Mouse (Mus musculus): ENCODE measurements at regions not wholly inside any gene's neighbourhood (a gene's known extent, or its start where the extent isn't known, plus 50 kb on each side); places are given as distances from the start of the nearest gene placed in this dataset.

DNA sequence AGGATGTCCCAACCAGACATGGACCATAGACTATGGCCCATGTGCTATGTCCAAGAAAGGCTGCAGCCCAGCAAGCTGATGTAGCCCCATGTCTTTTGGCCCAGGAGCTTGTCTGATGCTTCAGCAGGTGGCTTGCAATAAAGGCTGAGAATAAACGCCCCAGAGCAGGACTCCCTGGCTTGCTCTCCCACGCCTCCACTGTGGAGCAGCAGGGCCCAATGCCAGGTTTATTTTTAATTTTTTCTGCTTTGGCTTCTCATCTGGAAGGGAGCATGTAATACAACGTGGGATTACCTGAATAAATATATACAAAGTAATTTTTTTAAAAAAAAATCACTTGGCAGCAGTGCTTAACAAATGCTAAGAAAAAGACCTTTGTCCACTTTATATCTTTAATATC lies 125.7 kb downstream of the Ccdc71l start:
- Histone ChIP-seq H3K4me3 (no peak overlapping the region), H3K9ac (no peak overlapping the region), H3K9me3 (no peaks in the 10 kb centered on the region), H3K4me1 (no peaks in the 10 kb centered on the region), H3K27ac (no peak overlapping the region), H3K4me2 (no peak overlapping the region), H3K36me3 (no peaks in the 10 kb centered on the region), H3K27me3 (no peaks in the 10 kb centered on the region)
- ATAC-seq (ENCODE audit: insufficient number of reproducible peaks, insufficient read depth, low FRiP score, low TSS enrichment, low read depth) = no peak
- 70% methylated on average over 3 of the region's 3 CpGs for WGBS

DNA sequence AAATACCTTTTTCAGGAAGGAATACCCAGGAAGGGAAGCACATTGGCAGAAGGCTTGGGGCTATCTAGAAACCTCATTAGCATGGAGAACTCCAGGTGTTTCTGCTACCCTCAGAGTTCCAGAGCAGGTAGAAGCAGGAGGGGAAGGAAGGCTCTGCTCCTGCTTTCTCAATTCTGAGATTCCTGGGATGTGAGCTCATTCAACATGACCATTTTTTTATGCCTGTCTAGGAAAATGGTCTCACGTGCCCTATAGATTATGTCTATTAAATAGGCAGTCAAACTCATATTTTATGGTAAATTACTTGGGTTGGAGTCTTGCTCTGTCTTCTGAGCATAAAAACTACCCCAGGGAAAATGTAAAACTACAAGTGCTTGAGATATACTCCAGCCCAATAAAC lies 130.2 kb downstream of the Ccdc71l start:
- 56% methylated on average over 1 of the region's 1 CpGs for WGBS
- H3K4me2 ChIP-seq = no peak overlapping the region
- H3K27ac ChIP-seq = no peak overlapping the region
- H3K36me3 ChIP-seq = no peaks in the 10 kb centered on the region
- H3K4me1 ChIP-seq = no peaks in the 10 kb centered on the region
- no peak overlapping the region for H3K4me3 ChIP-seq
- H3K9me3 ChIP-seq = no peaks in the 10 kb centered on the region
- H3K27me3 ChIP-seq = no peaks in the 10 kb centered on the region
- ATAC-seq (ENCODE audit: insufficient number of reproducible peaks, insufficient read depth, low FRiP score, low TSS enrichment, low read depth) = no peak
- H3K9ac ChIP-seq = no peak overlapping the region

DNA sequence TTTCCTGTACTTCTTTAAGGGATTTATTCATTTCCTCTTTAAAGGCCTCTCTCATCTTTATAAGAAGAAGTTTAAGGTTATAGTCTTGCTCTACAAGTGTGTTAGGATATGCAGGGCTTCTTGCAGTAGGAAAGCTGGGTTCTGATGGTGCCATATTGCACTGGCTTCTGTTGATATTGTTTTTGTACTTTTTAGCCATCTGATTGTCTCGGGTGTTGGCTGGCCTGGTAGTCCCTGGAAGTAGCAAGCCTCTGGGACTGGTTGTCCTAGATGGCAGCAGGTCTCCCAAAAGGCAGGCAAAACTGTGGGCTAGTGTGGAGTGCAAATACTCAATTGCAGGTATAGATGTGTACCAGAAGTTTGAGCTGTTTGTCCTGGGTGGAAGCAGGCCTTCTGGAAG lies 147.1 kb downstream of the Ccdc71l start:
- Histone ChIP-seq H3K4me1 (no peaks in the 10 kb centered on the region), H3K9me3 (no peaks in the 10 kb centered on the region), H3K9ac (no peak overlapping the region), H3K4me2 (no peak overlapping the region), H3K27me3 (no peaks in the 10 kb centered on the region), H3K4me3 (no peak overlapping the region), H3K36me3 (no peaks in the 10 kb centered on the region), H3K27ac (no peak overlapping the region)
- ATAC-seq (ENCODE audit: insufficient number of reproducible peaks, insufficient read depth, low FRiP score, low TSS enrichment, low read depth) = no peak
- WGBS = 58% methylated on average over 1 of the region's 1 CpGs

DNA sequence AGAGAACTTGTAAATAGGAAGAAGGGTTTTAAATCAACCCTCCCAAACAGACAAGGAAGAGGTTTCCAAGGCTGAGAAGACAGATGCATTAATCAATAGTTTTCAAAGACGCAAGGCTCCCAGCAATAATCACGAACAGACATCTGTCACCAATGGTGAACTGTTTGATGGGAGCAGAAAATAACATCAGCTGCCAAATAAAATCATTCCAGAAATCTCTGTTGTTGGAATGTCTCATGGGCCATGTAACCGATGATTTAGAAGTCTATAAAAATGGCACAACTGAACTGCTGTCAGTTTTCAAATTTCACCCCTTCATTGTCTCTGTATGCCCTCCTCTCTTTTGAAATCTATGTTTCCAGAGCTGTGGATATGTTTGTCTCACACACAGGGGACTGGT lies 152.7 kb downstream of the Ccdc71l start:
- Histone ChIP-seq H3K4me1 (no peaks in the 10 kb centered on the region), H3K36me3 (no peaks in the 10 kb centered on the region), H3K9me3 (no peaks in the 10 kb centered on the region), H3K4me3 (no peak overlapping the region), H3K9ac (no peak overlapping the region), H3K27ac (no peak overlapping the region), H3K27me3 (no peaks in the 10 kb centered on the region), H3K4me2 (no peak overlapping the region)
- whole genome bisulfite sequencing = 64% methylated on average over 3 of the region's 3 CpGs
- no peak for ATAC-seq (ENCODE audit: insufficient number of reproducible peaks, insufficient read depth, low FRiP score, low TSS enrichment, low read depth)

DNA sequence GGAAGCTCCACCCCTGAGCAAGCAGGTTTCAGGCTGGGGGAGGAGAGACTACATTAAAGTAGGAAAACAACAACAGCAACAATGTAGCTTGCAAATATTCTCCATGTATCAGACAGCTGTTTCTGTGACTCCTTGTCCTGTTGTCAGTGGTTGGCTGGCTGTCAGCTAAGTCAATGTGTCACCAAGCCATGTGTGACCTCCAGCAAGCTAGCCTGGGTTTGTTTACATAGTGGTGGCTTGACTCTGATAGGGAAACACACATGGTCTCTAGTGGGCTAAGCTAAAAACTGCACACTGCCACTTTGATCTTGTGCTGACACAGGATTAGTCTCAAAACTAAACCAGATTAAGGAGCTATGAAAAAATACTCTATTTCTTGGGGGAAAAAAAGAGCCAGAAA lies 155.1 kb downstream of the Ccdc71l start:
- Histone ChIP-seq H3K4me3 (no peak overlapping the region), H3K4me1 (no peaks in the 10 kb centered on the region), H3K4me2 (no peak overlapping the region), H3K9ac (no peak overlapping the region), H3K36me3 (no peaks in the 10 kb centered on the region), H3K27ac (no peak overlapping the region), H3K9me3 (no peaks in the 10 kb centered on the region), H3K27me3 (no peaks in the 10 kb centered on the region)
- ATAC-seq (ENCODE audit: insufficient number of reproducible peaks, insufficient read depth, low FRiP score, low TSS enrichment, low read depth) = no peak

DNA sequence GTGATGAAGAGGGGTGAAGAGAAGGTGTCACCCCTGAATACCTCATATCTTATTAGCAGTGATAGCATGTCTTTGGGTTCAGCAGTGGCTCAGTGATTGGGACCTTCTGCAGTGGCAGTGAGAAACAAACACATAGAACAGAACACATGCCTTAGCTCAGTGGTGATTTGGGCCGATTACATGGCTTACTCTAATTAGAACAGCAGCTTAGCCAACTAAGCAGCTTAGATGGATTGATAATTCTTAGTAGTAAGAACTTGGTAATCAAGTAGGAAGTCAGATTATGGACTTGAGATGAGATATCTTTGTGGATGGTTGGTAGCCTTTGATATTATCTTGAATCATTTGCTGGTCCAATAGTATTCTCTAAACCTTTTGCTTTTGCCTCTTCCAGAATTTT lies 167.0 kb downstream of the Ccdc71l start:
- no peak for ATAC-seq (ENCODE audit: insufficient number of reproducible peaks, insufficient read depth, low FRiP score, low TSS enrichment, low read depth)
- 74% methylated on average over 1 of the region's 1 CpGs for WGBS

DNA sequence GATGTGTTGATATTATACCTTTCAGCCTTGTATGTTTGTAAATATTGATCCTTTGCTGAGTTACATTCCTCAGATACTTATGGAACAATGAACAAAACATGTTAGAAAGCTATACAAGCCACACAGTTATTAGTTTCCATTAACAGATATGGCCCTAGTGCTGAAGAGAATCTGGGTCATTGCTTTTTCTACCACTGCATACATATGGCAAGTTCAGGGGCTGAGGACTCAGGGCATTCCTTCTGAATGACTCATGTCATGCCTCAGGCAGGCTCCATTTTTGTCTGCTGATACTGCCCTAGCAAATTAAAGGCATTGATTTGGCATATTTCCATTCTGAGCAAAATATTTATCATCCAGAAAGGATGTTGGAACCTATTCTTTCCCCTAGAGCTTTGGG lies 167.9 kb downstream of the Ccdc71l start:
- Histone ChIP-seq H3K4me3 (no peak overlapping the region), H3K36me3 (no peaks in the 10 kb centered on the region), H3K4me1 (no peaks in the 10 kb centered on the region), H3K4me2 (no peak overlapping the region), H3K27ac (no peak overlapping the region), H3K27me3 (no peaks in the 10 kb centered on the region), H3K9me3 (peaks cover 5% of the 10 kb centered on the region), H3K9ac (no peak overlapping the region)
- no peak for ATAC-seq (ENCODE audit: insufficient number of reproducible peaks, insufficient read depth, low FRiP score, low TSS enrichment, low read depth)

More for the DNA sequence above, 167.0 kb downstream of the Ccdc71l start:
- peaks cover 5% of the 10 kb centered on the region for H3K9me3 ChIP-seq
- H3K4me1 ChIP-seq = no peaks in the 10 kb centered on the region
- no peaks in the 10 kb centered on the region for H3K36me3 ChIP-seq
- H3K4me3 ChIP-seq = no peak overlapping the region
- no peak overlapping the region for H3K9ac ChIP-seq
- no peaks in the 10 kb centered on the region for H3K27me3 ChIP-seq
- H3K27ac ChIP-seq = no peak overlapping the region
- no peak overlapping the region for H3K4me2 ChIP-seq

DNA sequence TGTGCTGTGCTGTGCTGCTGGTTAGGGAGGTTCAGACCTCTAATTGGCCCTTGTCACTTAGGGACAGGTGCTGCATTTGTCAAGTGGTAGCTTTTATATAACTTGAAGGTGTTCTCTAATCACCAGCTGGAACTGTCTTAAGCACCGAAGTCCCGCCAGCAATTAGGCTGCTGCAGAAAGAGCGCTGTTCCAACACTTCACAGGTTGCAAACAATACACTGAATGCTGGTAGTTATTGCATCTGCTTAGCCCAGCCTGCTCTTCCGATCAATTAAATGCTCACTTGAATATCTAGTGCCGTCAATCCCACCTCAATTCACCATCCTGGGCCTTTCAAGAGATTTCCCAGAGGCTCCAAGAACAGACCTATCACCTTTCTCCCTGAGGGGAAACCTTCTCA lies 175.3 kb downstream of the Ccdc71l start:
- Histone ChIP-seq H3K27ac (no peak overlapping the region), H3K36me3 (no peaks in the 10 kb centered on the region), H3K4me2 (no peak overlapping the region), H3K4me3 (no peak overlapping the region), H3K9ac (no peak overlapping the region), H3K27me3 (no peaks in the 10 kb centered on the region), H3K4me1 (no peaks in the 10 kb centered on the region), H3K9me3 (no peaks in the 10 kb centered on the region)
- 67% methylated on average over 5 of the region's 5 CpGs for WGBS
- no peak for ATAC-seq (ENCODE audit: insufficient number of reproducible peaks, insufficient read depth, low FRiP score, low TSS enrichment, low read depth)

DNA sequence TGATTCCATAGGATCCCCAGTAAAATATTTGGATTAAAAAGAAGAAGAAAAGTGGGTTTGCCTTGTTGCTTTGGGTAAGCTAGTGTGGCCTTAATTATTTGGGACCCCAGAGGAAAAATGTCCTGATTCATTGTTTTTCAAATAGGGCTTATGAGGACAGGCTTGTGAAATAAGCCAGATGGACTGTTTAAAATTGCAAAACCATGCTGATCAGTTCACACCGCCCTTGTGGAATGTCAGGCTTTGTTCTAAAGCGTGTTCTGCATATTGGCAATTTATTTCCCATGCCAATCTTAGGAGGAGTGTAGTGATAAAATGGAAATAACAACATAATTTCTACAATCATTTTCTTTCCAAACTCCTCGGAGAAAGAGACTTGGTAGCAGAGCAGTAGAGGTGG lies 189.3 kb downstream of the Ccdc71l start:
- no peak overlapping the region for H3K4me3 ChIP-seq
- no peak for ATAC-seq (ENCODE audit: insufficient number of reproducible peaks, insufficient read depth, low FRiP score, low TSS enrichment, low read depth)
- 71% methylated on average over 3 of the region's 3 CpGs for WGBS

DNA sequence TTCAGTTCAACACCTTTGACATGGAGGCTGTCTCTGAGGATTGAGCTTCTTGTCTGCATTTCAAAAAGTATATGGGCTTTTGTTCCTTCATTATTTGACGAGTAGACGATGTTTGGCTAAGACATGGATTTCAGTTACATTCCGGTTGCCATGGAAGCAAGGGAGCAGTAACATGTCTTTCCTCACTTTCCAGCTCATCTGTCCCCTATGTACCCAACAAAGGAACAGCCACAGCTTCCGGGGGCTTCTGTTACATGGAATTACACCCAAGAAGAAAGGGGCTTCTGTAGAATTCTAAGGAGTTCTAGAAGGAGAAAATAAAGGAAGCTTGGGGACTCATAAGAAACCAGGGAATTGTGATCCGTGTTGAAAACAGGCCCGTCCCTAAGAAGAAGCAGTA lies 202.8 kb downstream of the Ccdc71l start:
- no peaks in the 10 kb centered on the region for H3K27me3 ChIP-seq

More for the DNA sequence above, 189.3 kb downstream of the Ccdc71l start:
- Histone ChIP-seq H3K36me3 (no peaks in the 10 kb centered on the region), H3K9me3 (no peaks in the 10 kb centered on the region), H3K4me2 (no peak overlapping the region), H3K4me1 (no peaks in the 10 kb centered on the region), H3K27ac (no peak overlapping the region), H3K27me3 (no peaks in the 10 kb centered on the region), H3K9ac (no peak overlapping the region)

DNA sequence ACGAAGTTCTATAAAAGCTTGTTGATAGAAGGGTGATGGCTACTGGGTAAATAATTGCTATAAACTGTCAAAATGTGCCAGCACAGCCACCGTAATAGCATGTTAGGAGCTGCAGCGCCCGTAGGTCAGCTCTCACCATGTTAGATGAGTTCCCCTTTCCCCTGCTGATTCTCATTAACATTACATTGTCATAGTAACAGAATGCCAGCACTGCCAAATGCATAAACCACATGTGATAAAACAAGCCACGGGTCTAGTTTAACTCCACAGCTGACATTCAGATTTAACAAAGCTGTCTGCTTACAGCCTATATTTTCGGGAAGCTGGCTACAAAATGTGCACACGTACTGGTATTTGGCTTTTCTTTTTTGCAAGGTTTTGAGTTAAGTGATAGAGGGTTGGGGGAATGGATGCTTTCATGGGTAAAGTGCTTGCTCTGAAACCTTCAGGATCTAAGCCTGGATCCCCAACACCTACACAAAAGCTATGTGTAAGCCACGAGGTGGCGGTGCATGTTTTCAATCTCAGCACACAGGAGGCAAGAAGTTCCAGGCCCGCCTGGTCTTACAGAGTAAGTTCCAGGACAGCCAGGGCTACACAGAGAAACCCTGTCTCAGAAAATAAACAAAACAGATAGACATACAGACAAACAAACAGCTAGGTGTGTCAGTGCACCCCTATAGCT lies 217.1 kb upstream of the Nampt start:
- no peaks in the 10 kb centered on the region for H3K36me3 ChIP-seq
- H3K27ac ChIP-seq = no peak overlapping the region
- 0 out of 2 replicates have a peak, but pooled peaks cover 3% of the 10 kb centered on the region for H3K4me1 ChIP-seq
- no peak overlapping the region for H3K9ac ChIP-seq
- no peaks in the 10 kb centered on the region for H3K27me3 ChIP-seq
- H3K9me3 ChIP-seq = no peaks in the 10 kb centered on the region; the same call in 1 of the 2 replicates
- ATAC-seq (ENCODE audit: insufficient number of reproducible peaks, insufficient read depth, low FRiP score, low TSS enrichment, low read depth) = no peak
- H3K4me3 ChIP-seq = no peak overlapping the region
- 56% methylated on average over 10 of the region's 10 CpGs for WGBS
- no peak overlapping the region for H3K4me2 ChIP-seq

More for the DNA sequence above, 202.8 kb downstream of the Ccdc71l start:
- H3K4me2 ChIP-seq = no peak overlapping the region
- no peak overlapping the region for H3K27ac ChIP-seq
- WGBS = 85% methylated on average over 6 of the region's 6 CpGs
- H3K9ac ChIP-seq = no peak overlapping the region
- no peaks in the 10 kb centered on the region for H3K36me3 ChIP-seq
- ATAC-seq (ENCODE audit: insufficient number of reproducible peaks, insufficient read depth, low FRiP score, low TSS enrichment, low read depth) = no peak
- no peaks in the 10 kb centered on the region for H3K4me1 ChIP-seq
- H3K4me3 ChIP-seq = no peak overlapping the region
- no peaks in the 10 kb centered on the region for H3K9me3 ChIP-seq

DNA sequence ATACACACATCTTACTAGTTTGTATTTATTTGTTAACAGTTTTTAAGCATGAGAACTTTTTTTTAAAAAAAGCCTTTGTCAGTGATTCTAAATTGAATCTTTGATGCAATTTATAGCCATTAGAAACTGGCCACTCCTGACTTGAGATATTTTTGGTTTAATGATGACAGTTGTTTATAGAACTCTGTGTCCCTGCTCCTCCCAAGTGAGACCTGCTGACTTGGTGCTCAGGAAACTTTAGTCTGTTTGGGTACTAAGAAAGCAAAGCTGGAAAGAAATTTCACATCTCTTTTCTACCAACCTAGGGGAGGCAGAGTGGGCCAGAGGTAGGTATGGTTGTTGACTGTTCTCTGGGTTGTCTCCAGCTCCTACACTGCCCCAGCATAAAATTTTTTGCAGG lies 214.0 kb upstream of the Nampt start:
- Histone ChIP-seq H3K36me3 (no peaks in the 10 kb centered on the region), H3K4me3 (no peak overlapping the region), H3K27me3 (no peaks in the 10 kb centered on the region), H3K27ac (no peak overlapping the region), H3K9me3 (no peaks in the 10 kb centered on the region; the same call in 1 of the 2 replicates), H3K9ac (no peak overlapping the region), H3K4me2 (no peak overlapping the region), H3K4me1 (0 out of 2 replicates have a peak, but pooled peaks cover 3% of the 10 kb centered on the region)
- no peak for ATAC-seq (ENCODE audit: insufficient number of reproducible peaks, insufficient read depth, low FRiP score, low TSS enrichment, low read depth)
